Mouse (Mus musculus) c-Kit-positive CD71-positive TER-119-positive erythroid progenitor cells, embryonic 14.5 days (primary cell): ENCODE measurements around the gene Pth1r.
A peak's percentile ranks its signal among the peaks of the same experiment; 100 is the strongest.

ENCODE experiments used
- DNase-seq: peaks from one replicate; pipeline ENCODE4 v3.0.0-alpha.2; 2013; ENCODE audit warnings: low spot score

Pth1r gene

DNA sequence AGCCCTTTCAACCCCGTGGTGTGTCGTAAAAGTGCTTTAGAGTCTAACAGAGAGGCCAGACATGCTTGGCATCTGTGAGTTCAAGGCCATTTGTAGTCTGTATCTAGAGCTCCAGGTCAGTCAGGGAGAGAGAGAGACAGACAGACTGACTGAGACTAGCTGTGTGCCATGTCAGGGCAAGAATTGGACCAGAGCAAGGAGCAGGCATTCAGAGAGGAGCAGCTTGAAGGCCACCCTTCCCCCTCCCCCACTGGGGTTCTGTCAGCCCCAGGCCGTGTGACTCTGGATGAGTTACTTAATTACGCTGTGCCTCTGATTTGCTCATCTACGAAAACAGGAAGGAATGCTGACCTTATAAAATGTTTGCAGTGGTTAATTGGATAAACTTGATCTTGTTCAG, 64.7 kb downstream of the Pth1r start:
- DNase-seq: no peak

DNA sequence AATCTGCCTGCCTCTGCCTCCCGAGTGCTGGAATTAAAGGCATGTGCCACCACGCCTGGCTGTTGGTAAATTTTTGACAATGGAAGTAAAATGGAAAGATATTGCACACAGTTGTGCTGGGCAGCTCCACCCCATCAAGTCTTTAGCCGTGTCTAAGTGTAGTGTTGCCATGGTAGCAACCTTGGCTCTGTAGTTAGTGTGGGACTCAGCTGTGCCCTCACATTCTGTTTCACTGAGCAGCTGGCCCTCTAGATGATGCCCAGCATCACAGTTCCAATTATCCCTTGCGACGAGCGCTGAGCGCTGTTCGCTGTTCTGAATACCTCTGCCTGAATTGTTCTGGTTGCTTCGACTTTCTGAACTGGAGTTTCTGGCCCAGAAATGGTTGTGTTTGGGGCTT, 65.1 kb downstream of the Pth1r start:
- DNase-seq: no peak

GRCm38 (mm10) chr9:110680736-110681507, 66.0 kb downstream of the Pth1r start:
- no peak for DNase-seq

- no peak for DNase-seq
Measured at GRCm38 (mm10) chr9:110678886-110679285, 68.1 kb downstream of the Pth1r start.

- peak; percentile 40 for DNase-seq
Measured at GRCm38 (mm10) chr9:110676492-110676911, 70.4 kb downstream of the Pth1r start.

GRCm38 (mm10) chr9:110673107-110673752, 73.7 kb downstream of the Pth1r start:
- DNase-seq: no peak

GRCm38 (mm10) chr9:110672462-110673106, 74.4 kb downstream of the Pth1r start:
- DNase-seq: no peak
